Mouse (Mus musculus) MEL (cell line): ENCODE data around the gene Catspere2.
"Not testable (repeated sequence)": the region's sequence is repeated elsewhere in the genome, so short reads cannot be mapped to it uniquely, and the experiment has no call there.

ENCODE experiments used
- POLR2A ChIP-seq, 2 experiments: IDR thresholded peaks; 2 replicates each; pipeline ENCODE4 v1.6.1; 2011 to 2012; ENCODE audit warnings: low read length in 2 of 2, mild to moderate bottlenecking in 2 of 2, control low read depth in 1 of 2, improper control_type of control experiment in 1 of 2, low read depth in 1 of 2, moderate library complexity in 1 of 2; ENCODE audit not compliant: control insufficient read depth in 1 of 2, insufficient read depth in 1 of 2, poor library complexity in 1 of 2
- TAL1 ChIP-seq: IDR thresholded peaks from 2 replicates; pipeline ENCODE4 v1.6.1; 2012; ENCODE audit warnings: mild to moderate bottlenecking, inconsistent platforms, low read length, moderate library complexity, mixed read lengths

DNA sequence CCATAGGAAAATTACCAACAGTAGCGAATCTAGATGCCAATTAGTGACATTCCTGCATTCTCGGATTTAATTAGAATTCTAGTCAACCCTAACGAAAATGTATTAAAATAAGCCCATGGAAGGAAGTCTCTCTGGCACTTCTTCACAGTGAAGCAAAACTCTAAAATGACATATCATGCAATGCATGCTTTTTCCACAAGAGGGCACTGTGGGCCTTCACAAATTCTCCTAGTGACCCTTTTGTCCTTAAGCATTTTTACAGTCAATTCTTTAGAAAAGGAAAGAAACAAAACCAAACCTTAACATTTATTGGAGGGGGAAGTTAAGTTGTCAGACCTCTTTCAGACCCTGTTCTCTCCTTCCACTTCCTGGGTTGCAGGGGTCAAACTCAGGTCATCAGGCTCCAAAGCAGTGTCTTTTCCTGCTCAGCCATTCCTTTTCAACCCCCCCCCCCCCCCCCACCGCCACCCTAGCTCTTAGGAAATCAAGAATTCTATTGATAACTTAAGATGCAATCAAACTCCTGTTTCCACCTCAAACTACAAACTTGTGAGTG, 42.7 kb upstream of the Catspere2 start:
- not testable (repeated sequence) for TF ChIP-seq TAL1; POLR2A (IDR thresholded peaks at IDR 0.05; ENCODE audit: control insufficient read depth in 1 of 2, insufficient read depth in 1 of 2, low read depth in 1 of 2, low read length in 2 of 2, poor library complexity in 1 of 2)
